Mouse (Mus musculus): Measurements from ENCODE around the gene Fam222b. TPM values are rescaled to one million over a fixed set of nuclear protein-coding genes. Genes with fewer than 3 reads are reported as not detected.

Gene Fam222b
- polyA plus RNA-seq, 1 experiment from 2014 or later = 17.3 TPM

DNA sequence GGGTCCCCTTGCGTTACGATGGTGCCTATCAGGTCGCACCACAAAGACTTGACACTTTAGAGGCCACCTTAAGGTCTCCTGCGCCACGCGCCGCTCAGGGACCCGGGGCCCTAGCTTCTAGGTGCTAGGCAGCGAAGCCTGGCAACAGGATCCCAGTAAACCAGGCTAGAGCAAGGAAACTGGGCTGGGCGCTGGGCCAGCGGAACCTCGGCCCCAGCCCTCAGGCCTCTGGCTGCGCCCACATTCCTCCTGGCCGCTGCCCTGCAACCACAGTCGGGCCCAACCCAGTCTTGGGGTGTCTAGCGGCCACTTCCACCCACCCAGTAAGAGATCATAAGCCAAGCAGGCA lies 71.3 kb downstream of the Fam222b start:
- 3% methylated on average over 16 of the region's 16 CpGs for WGBS
- Histone ChIP-seq H3K36me3 (peaks cover 17% of the 10 kb centered on the region), H3K27ac (replicated peaks) (peak overlapping the region; percentile 96), H3K9ac (peak overlapping the region; percentile 99; the same call in 1 of the 2 replicates), H3K4me3 (replicated peaks) (peak overlapping the region; percentile 94), H3K9me3 (replicated peaks) (no peaks in the 10 kb centered on the region), H3K27me3 (no peaks in the 10 kb centered on the region), H3K4me2 (replicated peaks) (peak overlapping the region; percentile 89), H3K4me1 (peaks cover 49% of the 10 kb centered on the region)
- peak; percentile 26 for ATAC-seq (ENCODE audit: insufficient number of reproducible peaks, low FRiP score, low TSS enrichment, low read depth)

DNA sequence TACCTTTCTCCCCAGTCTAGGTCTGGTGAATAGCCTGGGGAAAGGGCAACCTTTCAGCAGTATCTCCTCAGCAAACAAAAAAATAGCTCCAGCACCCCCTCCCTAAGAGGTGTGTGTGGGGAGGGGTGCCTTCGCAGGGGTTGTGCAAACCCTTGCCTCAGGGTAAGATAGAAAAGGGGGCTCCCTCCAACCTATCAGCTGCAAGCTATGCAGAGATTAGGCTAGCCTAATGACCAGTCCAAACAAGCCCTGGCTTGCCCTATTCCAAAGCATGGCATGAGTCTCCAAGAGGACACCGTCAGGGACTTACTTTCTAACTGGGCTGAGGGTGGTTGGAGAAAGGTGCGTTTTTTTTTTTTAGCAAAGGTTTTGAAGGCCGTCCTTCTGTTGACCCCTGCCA lies 71.7 kb downstream of the Fam222b start:
- Histone ChIP-seq H3K27ac (replicated peaks) (peak overlapping the region; percentile 96), H3K4me2 (replicated peaks) (peak overlapping the region; percentile 89), H3K4me1 (peaks cover 45% of the 10 kb centered on the region), H3K36me3 (peaks cover 13% of the 10 kb centered on the region), H3K9me3 (replicated peaks) (no peaks in the 10 kb centered on the region), H3K4me3 (replicated peaks) (peak overlapping the region; percentile 94), H3K27me3 (no peaks in the 10 kb centered on the region), H3K9ac (0 out of 2 replicates have a peak overlapping the region, but pooled peaks have one; percentile 99)
- 35% methylated on average over 4 of the region's 4 CpGs for WGBS
- ATAC-seq (ENCODE audit: insufficient number of reproducible peaks, low FRiP score, low TSS enrichment, low read depth) = no peak

DNA sequence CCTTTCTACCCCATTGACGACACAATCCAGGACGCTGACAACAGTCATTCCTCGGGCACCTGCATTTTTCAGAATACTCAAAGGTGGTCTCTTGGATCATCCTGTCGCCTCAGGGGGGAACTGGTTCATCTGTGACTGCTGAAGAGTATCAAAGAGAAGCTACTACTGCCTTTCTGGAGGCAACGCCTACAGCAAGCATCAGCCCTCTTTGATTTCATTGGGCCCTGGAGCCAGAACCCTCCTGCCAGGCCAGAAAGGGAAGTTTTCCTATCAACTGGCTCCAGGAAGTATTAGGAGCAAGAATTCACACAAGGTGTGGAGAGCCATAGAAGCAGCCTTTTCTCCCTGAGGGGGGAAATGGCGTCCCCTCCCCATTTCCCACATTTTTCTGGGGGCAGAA lies 72.2 kb downstream of the Fam222b start:
- 0 out of 2 replicates have a peak overlapping the region, but pooled peaks have one; percentile 96 for H3K27ac ChIP-seq (replicated peaks)
- ATAC-seq (ENCODE audit: insufficient number of reproducible peaks, low FRiP score, low TSS enrichment, low read depth) = no peak
- 0 out of 2 replicates have a peak, but pooled peaks cover 9% of the 10 kb centered on the region for H3K36me3 ChIP-seq
- peaks cover 41% of the 10 kb centered on the region for H3K4me1 ChIP-seq
- no peak overlapping the region for H3K4me3 ChIP-seq (replicated peaks)
- no peaks in the 10 kb centered on the region for H3K9me3 ChIP-seq (replicated peaks)
- no peak overlapping the region for H3K9ac ChIP-seq
- no peak overlapping the region for H3K4me2 ChIP-seq (replicated peaks)
- 52% methylated on average over 6 of the region's 6 CpGs for WGBS
- no peaks in the 10 kb centered on the region for H3K27me3 ChIP-seq

DNA sequence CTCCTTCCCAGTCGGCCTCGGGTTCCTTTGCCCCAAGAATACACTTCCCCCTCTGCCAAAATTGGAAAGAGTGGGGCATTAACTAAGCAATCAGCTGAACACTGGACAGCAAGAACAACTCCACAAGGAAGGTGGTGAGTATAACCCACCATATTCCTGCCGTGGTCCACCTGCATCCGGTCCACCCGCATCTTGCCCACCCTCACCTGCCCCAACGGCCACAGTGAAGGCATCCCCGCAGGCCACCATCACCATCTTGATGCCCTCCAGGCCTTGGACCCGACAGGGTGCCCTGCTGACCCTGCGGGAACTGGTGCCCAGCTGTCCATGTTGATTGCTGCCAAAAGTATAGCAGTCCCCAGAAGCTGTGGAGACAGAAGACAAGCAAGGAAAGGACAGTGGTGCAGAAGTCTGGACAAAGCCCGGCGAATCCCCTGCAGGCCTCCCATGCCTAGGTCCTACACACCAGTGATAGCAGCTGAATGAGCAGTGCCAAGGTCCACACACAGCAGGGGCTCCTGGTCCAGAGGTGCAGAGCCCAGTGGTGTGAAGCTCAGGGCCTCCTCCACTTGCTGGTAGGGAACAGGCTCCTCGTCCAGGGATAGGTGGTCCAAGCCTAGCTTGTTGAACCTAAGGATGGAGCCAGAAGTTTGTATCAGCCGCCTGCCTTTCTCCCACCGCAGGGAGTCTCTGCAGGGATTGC lies 72.9 kb downstream of the Fam222b start:
- H3K9me3 ChIP-seq (replicated peaks) = no peaks in the 10 kb centered on the region
- 0 out of 2 replicates have a peak, but pooled peaks cover 3% of the 10 kb centered on the region for H3K36me3 ChIP-seq
- WGBS = 86% methylated on average over 14 of the region's 14 CpGs

DNA sequence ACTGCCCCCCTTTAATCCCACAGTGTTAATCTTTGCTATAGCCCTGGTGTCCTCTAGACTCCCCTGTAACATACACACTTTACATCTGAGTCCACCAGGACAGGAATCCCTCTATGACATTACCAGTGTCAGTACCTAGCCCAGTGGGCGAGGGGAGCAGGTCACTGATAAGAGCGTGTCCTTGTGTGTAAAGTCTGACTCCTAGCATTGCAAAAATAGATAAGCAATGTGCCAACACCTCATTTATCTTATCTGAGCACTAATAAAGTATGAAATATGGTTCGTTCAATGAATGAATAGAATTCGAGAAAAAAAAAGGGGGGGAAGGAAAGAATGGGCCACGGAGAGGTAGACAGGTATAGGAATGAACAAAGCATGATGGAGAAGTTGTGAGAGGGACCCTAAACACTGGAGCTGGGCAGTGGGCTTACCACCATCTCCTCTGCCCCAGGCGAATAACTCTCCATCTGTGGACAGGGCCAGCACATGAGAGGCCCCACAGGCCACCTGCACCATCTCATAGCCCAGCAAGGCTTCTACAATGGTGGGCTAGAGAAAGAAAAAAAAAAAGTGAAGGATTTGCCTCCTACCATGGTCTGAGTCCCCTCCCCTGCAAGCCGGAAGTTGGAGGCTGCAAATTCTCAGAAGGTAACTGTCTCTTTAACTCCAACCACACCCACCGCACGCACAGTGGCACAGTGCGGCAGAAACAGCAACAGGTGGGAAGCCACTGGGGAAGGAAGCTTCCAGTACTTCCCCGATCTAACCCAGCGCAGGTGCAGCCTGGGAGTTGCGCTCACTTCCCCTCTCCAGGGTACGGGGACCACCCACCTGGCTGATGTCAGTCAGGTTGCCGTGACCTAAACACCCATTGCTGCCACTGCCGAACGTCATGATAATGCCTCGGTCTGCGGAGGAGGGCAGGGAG lies 74.3 kb downstream of the Fam222b start:
- Histone ChIP-seq H3K4me2 (replicated peaks) (no peak overlapping the region), H3K4me3 (replicated peaks) (no peak overlapping the region), H3K27ac (replicated peaks) (no peak overlapping the region), H3K36me3 (0 out of 2 replicates have a peak, but pooled peaks cover 3% of the 10 kb centered on the region), H3K4me1 (peaks cover 19% of the 10 kb centered on the region), H3K9ac (no peak overlapping the region), H3K9me3 (replicated peaks) (no peaks in the 10 kb centered on the region), H3K27me3 (no peaks in the 10 kb centered on the region)
- ATAC-seq (ENCODE audit: insufficient number of reproducible peaks, low FRiP score, low TSS enrichment, low read depth) = no peak
- 50% methylated on average over 19 of the region's 19 CpGs for WGBS

More for the DNA sequence above, 72.9 kb downstream of the Fam222b start:
- Histone ChIP-seq H3K27ac (replicated peaks) (no peak overlapping the region), H3K4me1 (peaks cover 33% of the 10 kb centered on the region), H3K27me3 (no peaks in the 10 kb centered on the region), H3K4me3 (replicated peaks) (no peak overlapping the region), H3K4me2 (replicated peaks) (no peak overlapping the region), H3K9ac (no peak overlapping the region)
- ATAC-seq (ENCODE audit: insufficient number of reproducible peaks, low FRiP score, low TSS enrichment, low read depth) = no peak

DNA sequence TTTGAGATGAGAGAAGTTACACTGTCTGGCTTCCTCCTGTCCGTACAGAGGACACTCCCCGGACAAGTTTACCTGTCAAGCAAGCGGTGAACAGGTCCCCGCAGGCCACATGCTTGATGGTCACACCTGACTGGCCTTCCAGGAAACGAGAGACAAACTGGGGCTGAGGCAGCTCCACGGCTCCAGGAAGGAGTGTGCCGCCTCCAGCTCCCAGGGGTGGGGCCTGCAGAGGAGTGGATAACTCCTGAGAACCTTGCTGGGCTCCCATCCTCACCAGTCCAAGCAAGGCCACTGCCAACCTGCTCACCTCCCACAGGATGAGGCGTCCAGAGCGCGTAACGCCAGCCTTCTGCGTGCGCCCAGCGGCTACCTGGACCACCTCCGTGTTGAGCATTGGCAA lies 75.8 kb downstream of the Fam222b start:
- no peak overlapping the region for H3K9ac ChIP-seq
- H3K4me3 ChIP-seq (replicated peaks) = no peak overlapping the region
- WGBS = 88% methylated on average over 15 of the region's 15 CpGs
- no peak overlapping the region for H3K27ac ChIP-seq (replicated peaks)
- no peak overlapping the region for H3K4me2 ChIP-seq (replicated peaks)
- no peaks in the 10 kb centered on the region for H3K9me3 ChIP-seq (replicated peaks)
- H3K27me3 ChIP-seq = no peaks in the 10 kb centered on the region
- peaks cover 18% of the 10 kb centered on the region for H3K4me1 ChIP-seq
- no peak for ATAC-seq (ENCODE audit: insufficient number of reproducible peaks, low FRiP score, low TSS enrichment, low read depth)
- 0 out of 2 replicates have a peak, but pooled peaks cover 3% of the 10 kb centered on the region for H3K36me3 ChIP-seq

DNA sequence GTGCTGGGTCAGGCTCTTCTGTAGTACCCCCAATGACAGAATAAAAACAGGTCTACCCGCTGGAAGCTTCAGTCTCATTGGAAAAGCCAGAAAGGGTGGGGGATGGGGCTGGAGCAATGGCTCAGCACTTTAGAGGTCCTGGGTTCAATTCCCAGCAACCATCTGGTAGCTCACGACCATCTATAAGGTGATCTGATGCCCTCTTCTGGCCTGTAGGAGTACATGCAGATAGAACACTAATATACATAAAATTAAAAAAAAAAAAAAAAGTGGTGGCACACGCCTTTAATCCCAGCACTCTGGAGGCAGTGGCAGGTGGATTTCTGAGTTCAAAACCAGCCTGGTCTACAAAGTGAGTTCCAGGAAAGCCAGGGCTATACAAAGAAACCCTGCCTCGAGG lies 76.9 kb downstream of the Fam222b start:
- H3K9ac ChIP-seq = no peak overlapping the region
- H3K9me3 ChIP-seq (replicated peaks) = no peaks in the 10 kb centered on the region
- WGBS = 62% methylated on average over 4 of the region's 4 CpGs
- peaks cover 13% of the 10 kb centered on the region for H3K4me1 ChIP-seq
- H3K4me3 ChIP-seq (replicated peaks) = no peak overlapping the region
- no peaks in the 10 kb centered on the region for H3K27me3 ChIP-seq
- H3K36me3 ChIP-seq = 0 out of 2 replicates have a peak, but pooled peaks cover 3% of the 10 kb centered on the region
- H3K27ac ChIP-seq (replicated peaks) = no peak overlapping the region
- H3K4me2 ChIP-seq (replicated peaks) = no peak overlapping the region
- no peak for ATAC-seq (ENCODE audit: insufficient number of reproducible peaks, low FRiP score, low TSS enrichment, low read depth)

DNA sequence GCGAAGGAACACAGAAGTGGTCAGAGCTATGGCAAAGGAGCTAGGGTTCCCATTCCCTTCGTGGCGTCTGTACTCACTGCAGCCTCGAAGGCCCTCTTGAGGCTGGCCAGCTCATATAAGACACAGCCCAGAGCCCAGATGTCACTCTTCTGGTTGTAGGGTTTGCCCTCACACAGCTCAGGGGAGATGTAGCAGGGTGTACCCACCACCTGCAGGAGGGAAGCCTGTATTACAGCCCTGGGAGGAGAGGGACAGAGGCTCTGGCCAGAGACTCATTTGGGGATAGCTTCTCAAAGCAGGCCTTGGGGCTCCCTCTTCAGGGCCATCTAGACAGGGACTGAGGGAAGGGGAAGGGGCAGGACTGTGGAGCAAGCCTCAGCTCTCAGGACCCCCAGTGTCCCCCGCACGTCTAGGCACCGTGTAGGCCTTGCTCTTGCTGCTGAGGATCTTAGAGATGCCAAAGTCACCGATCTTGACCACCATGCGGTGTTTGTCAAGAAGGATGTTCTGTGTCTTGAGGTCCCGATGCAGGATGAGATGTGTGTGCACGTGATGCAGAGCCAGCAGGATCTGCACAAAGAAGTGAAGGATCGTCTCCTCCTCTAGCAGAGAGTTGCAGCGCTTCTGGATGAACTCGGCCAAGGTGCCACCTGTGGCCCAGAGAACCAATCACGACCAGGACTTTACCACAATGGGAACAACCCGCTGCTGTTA lies 77.7 kb downstream of the Fam222b start:
- H3K9me3 ChIP-seq (replicated peaks) = no peaks in the 10 kb centered on the region
- no peaks in the 10 kb centered on the region for H3K27me3 ChIP-seq
- no peak overlapping the region for H3K4me3 ChIP-seq (replicated peaks)
- H3K4me1 ChIP-seq = peaks cover 13% of the 10 kb centered on the region
- 0 out of 2 replicates have a peak, but pooled peaks cover 3% of the 10 kb centered on the region for H3K36me3 ChIP-seq
- no peak overlapping the region; the same call in 1 of the 2 replicates for H3K9ac ChIP-seq
- 81% methylated on average over 16 of the region's 16 CpGs for WGBS
- no peak overlapping the region for H3K27ac ChIP-seq (replicated peaks)
- H3K4me2 ChIP-seq (replicated peaks) = no peak overlapping the region
- ATAC-seq (ENCODE audit: insufficient number of reproducible peaks, low FRiP score, low TSS enrichment, low read depth) = no peak

DNA sequence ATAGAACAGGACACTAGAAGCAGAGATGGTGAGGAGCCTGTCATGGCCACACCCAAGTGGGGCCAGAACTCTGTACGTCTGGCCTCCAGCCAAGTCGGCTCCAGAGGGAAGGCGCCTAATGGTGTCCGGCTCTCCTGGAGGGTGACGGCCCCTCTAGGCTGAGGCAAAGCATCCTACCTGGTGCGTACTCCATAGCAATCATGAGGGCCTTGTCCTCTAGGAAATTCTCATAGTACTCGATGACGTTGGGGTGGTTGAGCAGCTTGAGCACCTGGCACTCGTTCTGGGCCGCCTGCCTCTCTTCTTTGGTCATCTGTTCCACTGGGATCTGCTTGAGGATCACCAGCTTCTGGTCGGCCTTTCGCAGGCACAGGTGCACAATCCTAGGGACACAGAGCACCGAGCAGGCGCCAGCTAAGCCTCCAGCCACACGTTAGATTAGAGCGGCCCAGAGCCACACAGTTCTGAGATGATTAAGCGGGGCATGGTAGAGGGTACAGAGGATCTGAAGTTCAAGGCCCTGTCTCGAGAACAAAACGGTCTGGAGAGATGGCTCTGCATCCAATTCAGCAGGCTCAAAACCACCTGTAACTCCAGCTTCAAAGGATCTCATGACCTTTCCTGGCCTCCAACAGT lies 78.4 kb downstream of the Fam222b start:
- no peaks in the 10 kb centered on the region for H3K36me3 ChIP-seq
- H3K9me3 ChIP-seq (replicated peaks) = no peaks in the 10 kb centered on the region
- H3K4me2 ChIP-seq (replicated peaks) = no peak overlapping the region
- H3K9ac ChIP-seq = no peak overlapping the region; the same call in 1 of the 2 replicates
- H3K4me3 ChIP-seq (replicated peaks) = no peak overlapping the region
- 76% methylated on average over 19 of the region's 19 CpGs for WGBS
- no peak overlapping the region for H3K27ac ChIP-seq (replicated peaks)
- peaks cover 18% of the 10 kb centered on the region for H3K4me1 ChIP-seq
- no peaks in the 10 kb centered on the region for H3K27me3 ChIP-seq
- ATAC-seq (ENCODE audit: insufficient number of reproducible peaks, low FRiP score, low TSS enrichment, low read depth) = no peak

DNA sequence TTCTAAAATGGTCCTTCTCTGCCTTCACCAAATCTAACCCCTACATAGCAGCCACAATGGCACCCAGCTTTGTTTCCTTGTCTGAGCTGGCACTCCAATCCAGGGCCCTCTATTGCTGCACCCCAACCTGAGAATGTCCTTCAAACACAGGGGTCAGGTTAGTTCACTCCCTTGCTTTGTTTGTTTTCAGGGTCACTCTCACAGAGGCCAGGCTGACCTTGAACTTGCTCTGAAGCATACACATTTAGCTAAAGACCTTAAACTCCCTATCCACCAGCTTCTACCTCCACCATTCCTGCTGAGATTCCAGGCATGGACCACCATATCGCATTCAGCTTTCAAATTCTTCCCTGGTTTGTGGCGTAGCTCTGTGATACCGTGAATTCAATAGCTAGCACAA lies 80.0 kb downstream of the Fam222b start:
- 78% methylated on average over 3 of the region's 3 CpGs for WGBS
- no peaks in the 10 kb centered on the region for H3K27me3 ChIP-seq
- H3K9ac ChIP-seq = no peak overlapping the region

More for the DNA sequence above, 80.0 kb downstream of the Fam222b start:
- Histone ChIP-seq H3K4me1 (peaks cover 18% of the 10 kb centered on the region), H3K27ac (replicated peaks) (no peak overlapping the region), H3K4me3 (replicated peaks) (no peak overlapping the region), H3K9me3 (replicated peaks) (no peaks in the 10 kb centered on the region), H3K36me3 (peaks cover 1% of the 10 kb centered on the region), H3K4me2 (replicated peaks) (no peak overlapping the region)
- ATAC-seq (ENCODE audit: insufficient number of reproducible peaks, low FRiP score, low TSS enrichment, low read depth) = no peak
